Mouse (Mus musculus) heart, adult 2 months (tissue): ENCODE measurements around the gene Rras.

Source experiments
- CTCF ChIP-seq: fragments of 200-600 bp; IDR thresholded peaks from 2 replicates; pipeline ENCODE4 v1.8.1; 2022; ENCODE audit warnings: antibody characterized with exemption, mild to moderate bottlenecking, moderate library complexity
- EP300 ChIP-seq: fragments of 200-500 bp; IDR thresholded peaks from 2 replicates; pipeline ENCODE4 v1.6.1; 2011; ENCODE audit warnings: low read depth, low read length, control low read depth; ENCODE audit not compliant: insufficient read depth
- POLR2A ChIP-seq: fragments of 200-500 bp; IDR thresholded peaks from 2 replicates; pipeline ENCODE4 v1.6.1; 2011; ENCODE audit warnings: mild to moderate bottlenecking, low read depth, low read length, control low read depth; ENCODE audit not compliant: insufficient read depth

DNA sequence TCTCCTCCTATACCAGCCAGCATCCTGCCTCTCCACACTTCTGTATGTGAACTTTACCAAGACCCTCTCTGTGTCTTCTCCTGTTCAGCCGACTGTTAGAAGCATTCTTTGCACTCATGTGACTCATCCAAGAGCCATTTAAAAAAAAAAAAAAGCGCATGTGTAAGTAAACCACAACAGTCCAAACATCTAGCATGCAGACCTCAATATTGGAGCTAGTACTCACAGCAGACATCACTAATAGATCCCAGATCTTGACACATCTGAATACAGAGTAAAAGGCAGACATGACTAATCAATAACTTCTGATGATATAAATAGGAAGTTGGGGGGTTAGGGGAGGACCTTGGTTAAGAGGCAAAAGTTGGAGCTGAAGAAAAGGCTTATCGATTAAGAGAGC, 17.9 kb downstream of the Rras start:
- TF ChIP-seq POLR2A (no peak), EP300 (no peak), CTCF (no peak)
